Mouse (Mus musculus) forebrain, embryonic 16.5 days (tissue): ENCODE data around the gene Gm9747. TPM values are rescaled to one million over a fixed set of nuclear protein-coding genes. Genes with fewer than 3 reads are reported as not detected.

Experiments used
- ATAC-seq: fragments of 200-750 bp; cut with Nextera tagmentation; 2 replicates; pipeline ENCODE4 v1.8.0; 2017; ENCODE audit warnings: mild to moderate bottlenecking, moderate library complexity
- H3K27ac ChIP-seq: fragments of 300-500 bp; sonication (generic); 2 replicates; pipeline ENCODE4 v1.5.1; 2014; ENCODE audit warnings: low read length, control low read depth
- H3K27me3 ChIP-seq: fragments of 300-500 bp; sonication (generic); replicated peaks from 2 replicates; pipeline ENCODE4 v1.6.1; 2014; ENCODE audit warnings: low read length; ENCODE audit not compliant: control insufficient read depth, insufficient read depth
- H3K36me3 ChIP-seq: fragments of 300-500 bp; sonication (generic); 2 replicates; pipeline ENCODE4 v1.6.1; 2014; ENCODE audit not compliant: control insufficient read depth, insufficient read depth
- H3K4me1 ChIP-seq: fragments of 300-500 bp; sonication (generic); replicated peaks from 2 replicates; pipeline ENCODE4 v1.6.1; 2014; ENCODE audit warnings: low read length; ENCODE audit not compliant: control insufficient read depth, insufficient read depth
- H3K4me2 ChIP-seq: fragments of 300-500 bp; sonication (generic); 2 replicates; pipeline ENCODE4 v1.6.1; 2014; ENCODE audit warnings: mild to moderate bottlenecking, low read length, control low read depth
- H3K4me3 ChIP-seq: fragments of 300-500 bp; sonication (generic); replicated peaks from 2 replicates; pipeline ENCODE4 v1.5.1; 2014; ENCODE audit warnings: mild to moderate bottlenecking, low read length, control low read depth
- H3K9ac ChIP-seq: fragments of 300-500 bp; sonication (generic); replicated peaks from 2 replicates; pipeline ENCODE4 v1.6.1; 2014; ENCODE audit warnings: low read depth, low read length, control low read depth
- H3K9me3 ChIP-seq: fragments of 300-500 bp; sonication (generic); 2 replicates; pipeline ENCODE4 v1.6.1; 2016; ENCODE audit warnings: low read length; ENCODE audit not compliant: control insufficient read depth
- WGBS: fragments of 180-500 bp; shearing (Covaris S2); extraction: QIAGEN DNeasy Blood & Tissue Kit; methylation state at CpG from one replicate; pipeline ENCODE4 v1.1.7; 2014; 5-methylcytosine and 5-hydroxymethylcytosine counted together
- polyA plus RNA-seq: library from polyadenylated mRNA; unstranded; fragments of >200 nt; fragmentation: Nextera tagmentation; extraction: Ambion mirVana; gene quantifications from 2 replicates; pipeline ENCODE4 v1.2.1, GENCODE M21; 2015

The Gm9747 gene
- polyA plus RNA-seq, 1 experiment from 2014 or later: 30.1 TPM

DNA sequence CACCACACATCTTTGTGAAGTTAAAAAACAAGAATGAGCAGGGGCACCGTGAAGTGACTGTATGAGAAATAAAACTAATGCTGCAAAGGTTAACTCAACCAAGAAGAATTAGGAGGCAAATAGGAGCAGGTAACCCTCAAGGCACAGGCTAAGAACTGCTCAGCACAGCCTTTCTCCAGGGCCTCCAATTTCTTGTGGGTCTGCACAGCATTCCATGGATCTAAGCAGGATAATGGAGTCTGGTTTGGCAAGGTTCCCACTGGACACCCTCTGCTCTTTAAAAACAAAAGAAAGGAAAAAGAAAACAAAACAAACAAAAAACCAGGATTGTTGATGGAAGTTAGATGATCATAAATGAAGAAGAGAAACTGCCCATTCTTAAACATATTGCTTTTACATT is 11.4 kb upstream of the Gm9747 start:
- no peak for ATAC-seq

DNA sequence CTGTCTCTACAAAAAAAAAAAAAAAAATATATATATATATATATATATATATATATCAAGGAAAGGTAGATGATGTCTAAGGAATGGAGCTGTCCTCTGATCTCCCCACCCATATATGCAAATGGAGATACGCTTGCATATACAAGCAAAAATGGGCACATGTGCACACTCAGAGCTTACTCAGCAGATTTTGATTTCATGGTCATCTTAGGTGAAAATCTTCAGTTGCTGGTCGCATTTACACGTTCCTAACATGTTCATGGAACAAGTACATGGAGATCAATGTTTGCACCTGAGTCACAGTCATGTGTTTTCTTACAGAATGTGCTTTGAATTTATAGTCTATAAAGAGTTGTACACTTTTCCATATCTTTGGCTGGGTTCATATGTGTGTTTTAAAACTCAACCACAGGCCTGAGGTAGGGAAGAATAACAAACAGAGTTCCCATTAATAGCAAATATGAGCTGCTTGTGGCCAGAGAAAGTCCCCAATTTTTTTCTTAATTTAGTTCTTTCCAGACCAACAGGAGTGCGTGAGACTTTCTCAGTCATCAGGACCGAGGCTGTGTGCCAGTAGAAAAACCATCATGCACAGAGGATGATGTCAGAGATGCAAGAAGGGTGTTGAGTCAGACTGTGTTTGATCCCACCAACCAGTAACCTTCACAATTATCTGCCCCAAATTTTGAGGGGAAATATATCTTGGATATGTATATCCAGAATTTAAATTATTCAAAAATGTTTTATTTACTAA is 9.7 kb upstream of the Gm9747 start:
- Histone ChIP-seq H3K27ac (no peak overlapping the region), H3K4me3 (no peak overlapping the region), H3K4me1 (peaks cover 4% of the 10 kb centered on the region; the same call in 1 of the 2 replicates), H3K27me3 (no peaks in the 10 kb centered on the region), H3K36me3 (no peaks in the 10 kb centered on the region), H3K9me3 (no peaks in the 10 kb centered on the region), H3K9ac (no peak overlapping the region), H3K4me2 (no peak overlapping the region)
- ATAC-seq: no peak
- WGBS: 90% methylated on average over 5 of the region's 5 CpGs

More for the DNA sequence above, 11.4 kb upstream of the Gm9747 start:
- Histone ChIP-seq H3K4me2 (no peak overlapping the region), H3K36me3 (no peaks in the 10 kb centered on the region), H3K9ac (no peak overlapping the region), H3K9me3 (no peaks in the 10 kb centered on the region), H3K27ac (no peak overlapping the region), H3K4me3 (no peak overlapping the region), H3K4me1 (peaks cover 4% of the 10 kb centered on the region; the same call in 1 of the 2 replicates), H3K27me3 (no peaks in the 10 kb centered on the region)
- WGBS: 38% methylated on average over 1 of the region's 1 CpGs

DNA sequence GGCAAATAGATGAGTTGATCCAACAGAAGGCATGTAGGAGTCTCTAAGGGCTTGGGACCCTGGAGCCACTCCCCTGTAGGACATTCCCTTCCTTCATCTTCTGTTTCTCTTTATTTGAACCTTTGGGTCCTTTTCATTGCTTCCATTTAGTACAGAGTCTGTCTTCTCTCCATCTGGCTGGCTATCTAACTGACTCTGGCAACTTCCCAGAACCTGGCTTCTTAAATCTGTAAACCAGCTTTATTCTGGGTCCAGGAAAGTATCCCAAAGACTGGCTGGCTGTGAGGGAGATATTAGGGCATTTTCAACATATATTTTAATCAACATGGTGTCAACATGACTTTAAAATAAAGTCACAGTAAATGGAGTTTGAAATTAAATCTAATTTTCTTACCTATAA is 4.1 kb upstream of the Gm9747 start:
- Histone ChIP-seq H3K27me3 (no peaks in the 10 kb centered on the region), H3K4me2 (no peak overlapping the region), H3K4me1 (no peaks in the 10 kb centered on the region), H3K27ac (no peak overlapping the region), H3K36me3 (0 out of 2 replicates have a peak, but pooled peaks cover 3% of the 10 kb centered on the region), H3K9me3 (no peaks in the 10 kb centered on the region), H3K4me3 (no peak overlapping the region), H3K9ac (no peak overlapping the region)
- ATAC-seq: no peak

DNA sequence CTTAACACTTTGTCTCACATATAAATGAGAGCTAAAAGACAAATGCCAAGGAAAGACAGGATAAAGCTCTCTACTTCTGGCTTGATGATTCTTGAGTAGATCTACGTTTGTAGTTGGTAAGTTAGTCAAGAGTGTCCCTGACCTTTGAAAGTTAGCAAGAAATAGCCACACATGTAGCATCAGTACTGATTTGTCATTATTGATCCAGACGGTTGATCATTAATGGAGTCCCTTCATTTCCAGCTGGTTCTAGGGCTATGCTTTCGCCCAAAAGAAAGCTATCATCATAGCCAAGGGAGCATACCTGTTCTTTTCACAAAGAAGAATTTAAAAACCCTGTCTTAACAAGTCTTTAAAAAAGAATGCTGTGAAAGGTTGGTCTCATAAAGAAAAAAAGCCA is 1.7 kb downstream of the Gm9747 start:
- no peak for ATAC-seq
- 95% methylated on average over 3 of the region's 3 CpGs for WGBS
- no peaks in the 10 kb centered on the region for H3K4me1 ChIP-seq

DNA sequence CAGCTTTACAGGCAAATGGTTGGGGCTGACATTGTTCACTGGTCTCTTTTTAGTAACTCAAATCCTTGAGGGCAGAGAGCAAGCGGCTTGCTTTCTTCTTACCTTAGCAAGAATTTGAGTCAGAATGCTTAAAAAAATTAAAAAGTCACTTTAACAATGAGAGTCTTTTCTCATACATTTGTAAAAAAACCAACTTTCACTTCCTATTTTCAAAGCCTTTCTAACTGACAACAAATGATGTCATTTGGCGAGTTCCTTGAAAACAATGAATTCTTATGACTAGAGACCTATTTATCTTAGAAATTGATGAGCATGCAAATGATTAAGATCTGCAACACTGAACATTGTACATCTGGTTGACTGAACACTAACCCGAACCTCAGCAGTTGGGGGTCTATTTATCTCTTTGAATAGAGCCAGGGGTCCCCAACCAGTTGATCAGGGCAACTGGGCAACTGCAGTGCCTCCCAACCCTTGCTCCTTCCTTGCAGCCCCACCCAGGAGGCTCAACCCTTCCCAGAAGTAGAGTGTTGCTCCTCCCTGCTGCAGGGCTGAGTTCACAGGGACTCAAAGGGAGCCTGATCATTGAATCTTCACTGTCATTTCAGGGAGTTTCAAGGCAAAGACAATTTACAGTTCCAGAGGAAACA is 2.7 kb downstream of the Gm9747 start:
- no peak overlapping the region for H3K4me3 ChIP-seq
- H3K27me3 ChIP-seq: no peaks in the 10 kb centered on the region
- H3K9ac ChIP-seq: no peak overlapping the region
- H3K4me2 ChIP-seq: no peak overlapping the region
- no peak for ATAC-seq
- WGBS: 58% methylated on average over 3 of the region's 3 CpGs
- peaks cover 11% of the 10 kb centered on the region for H3K36me3 ChIP-seq
- H3K27ac ChIP-seq: no peak overlapping the region
- no peaks in the 10 kb centered on the region for H3K4me1 ChIP-seq
- no peaks in the 10 kb centered on the region for H3K9me3 ChIP-seq

More for the DNA sequence above, 1.7 kb downstream of the Gm9747 start:
- Histone ChIP-seq H3K9me3 (no peaks in the 10 kb centered on the region), H3K27ac (no peak overlapping the region), H3K4me3 (no peak overlapping the region), H3K27me3 (no peaks in the 10 kb centered on the region), H3K36me3 (peaks cover 11% of the 10 kb centered on the region), H3K9ac (no peak overlapping the region), H3K4me2 (no peak overlapping the region)

DNA sequence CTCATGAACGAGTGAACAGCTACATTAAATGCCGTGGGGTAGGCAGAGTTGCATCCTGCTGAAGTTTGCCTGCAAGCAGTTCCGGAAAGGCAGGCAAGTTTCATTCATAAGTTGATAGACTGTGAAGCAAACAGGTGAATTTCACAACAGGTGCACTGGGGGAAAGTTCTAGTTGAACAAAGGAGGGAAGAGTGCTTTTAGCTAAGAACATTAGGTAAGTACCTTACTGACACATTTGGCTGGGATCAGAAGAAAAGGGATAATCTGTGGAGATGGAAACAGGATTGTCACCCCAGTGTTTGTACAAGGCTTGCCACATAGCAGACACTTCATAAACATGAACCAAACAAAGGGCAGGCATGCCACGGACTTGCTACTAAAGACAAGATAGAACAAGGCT is 5.3 kb downstream of the Gm9747 start:
- no peaks in the 10 kb centered on the region for H3K4me1 ChIP-seq
- ATAC-seq: no peak
- H3K36me3 ChIP-seq: peaks cover 11% of the 10 kb centered on the region
- no peak overlapping the region for H3K4me3 ChIP-seq
- H3K4me2 ChIP-seq: no peak overlapping the region
- H3K27ac ChIP-seq: no peak overlapping the region
- no peaks in the 10 kb centered on the region for H3K9me3 ChIP-seq
- H3K9ac ChIP-seq: no peak overlapping the region
- WGBS: 79% methylated on average over 4 of the region's 4 CpGs
- H3K27me3 ChIP-seq: no peaks in the 10 kb centered on the region

DNA sequence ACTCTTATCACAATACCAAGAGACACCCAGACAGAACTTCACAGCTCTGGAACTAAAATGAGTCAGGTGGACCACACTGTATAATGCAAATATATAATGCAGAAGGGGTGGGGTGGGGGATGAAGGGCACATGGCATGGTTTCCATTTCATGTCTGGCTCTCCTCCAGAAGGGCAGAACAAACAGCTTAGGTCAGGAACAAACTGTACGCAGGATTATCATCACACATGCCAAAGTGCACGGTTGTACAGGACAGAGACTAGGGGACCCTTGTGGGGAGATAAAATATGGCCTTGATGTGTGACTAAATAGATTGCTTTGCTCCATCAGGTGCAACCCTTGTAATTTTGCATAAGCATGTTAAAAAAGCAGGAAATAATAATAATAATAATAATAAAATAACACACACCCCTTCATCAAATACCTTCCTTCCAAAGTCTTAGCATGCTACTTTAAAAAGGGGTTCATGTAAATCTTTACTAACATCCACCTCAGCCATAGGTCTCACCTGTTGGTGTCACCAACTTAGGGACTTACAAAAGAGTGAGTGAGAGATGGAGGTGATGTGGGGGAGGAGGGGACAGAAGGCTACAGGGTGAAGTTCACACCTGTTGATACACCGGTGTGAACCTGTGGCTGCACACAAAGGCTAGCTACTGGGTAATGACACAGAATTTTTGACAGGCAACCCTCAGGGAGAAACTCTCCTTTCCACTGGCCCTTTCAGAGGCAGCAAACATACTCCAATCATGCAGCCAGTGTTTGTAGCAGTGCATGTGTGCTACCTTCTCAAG is 6.7 kb downstream of the Gm9747 start:
- no peak overlapping the region for H3K4me3 ChIP-seq
- no peak for ATAC-seq

DNA sequence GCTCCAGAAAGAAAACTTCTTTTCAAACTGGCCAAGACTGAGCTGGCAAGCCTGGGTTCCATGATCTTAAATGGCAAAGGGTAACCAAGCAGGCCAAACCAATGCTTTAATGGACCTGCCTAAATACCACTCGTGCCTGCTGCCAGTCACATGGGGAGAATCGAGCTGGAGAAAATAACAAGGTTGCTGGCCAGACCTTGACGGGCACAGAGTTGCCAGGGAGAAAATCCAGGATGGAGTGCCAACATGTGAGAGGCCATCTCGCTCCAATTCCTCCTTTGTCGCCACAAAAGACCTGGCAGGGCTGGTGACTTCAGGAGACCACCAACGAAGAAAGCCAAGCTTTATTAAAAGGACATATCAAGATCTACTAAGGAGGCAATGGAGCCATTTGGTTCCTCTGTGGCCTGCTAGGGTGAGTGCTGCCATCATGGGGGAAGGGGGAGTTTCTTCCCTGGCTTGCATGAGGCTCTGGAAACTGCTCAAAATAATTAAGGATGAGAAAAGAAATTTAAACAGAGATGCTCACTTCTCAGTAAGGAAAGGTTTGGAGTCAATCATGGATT is 10.4 kb downstream of the Gm9747 start:
- H3K9me3 ChIP-seq: no peaks in the 10 kb centered on the region
- H3K27me3 ChIP-seq: no peaks in the 10 kb centered on the region
- H3K4me3 ChIP-seq: no peak overlapping the region
- no peak overlapping the region for H3K27ac ChIP-seq
- ATAC-seq: peak; percentile 84
- no peaks in the 10 kb centered on the region; the same call in 1 of the 2 replicates for H3K4me1 ChIP-seq
- H3K36me3 ChIP-seq: no peaks in the 10 kb centered on the region
- H3K9ac ChIP-seq: no peak overlapping the region
- H3K4me2 ChIP-seq: no peak overlapping the region
- WGBS: 56% methylated on average over 6 of the region's 6 CpGs

More for the DNA sequence above, 6.7 kb downstream of the Gm9747 start:
- Histone ChIP-seq H3K36me3 (peaks cover 5% of the 10 kb centered on the region), H3K4me1 (no peaks in the 10 kb centered on the region; the same call in 1 of the 2 replicates), H3K9ac (no peak overlapping the region), H3K27me3 (no peaks in the 10 kb centered on the region), H3K9me3 (no peaks in the 10 kb centered on the region), H3K27ac (no peak overlapping the region), H3K4me2 (no peak overlapping the region)
- 78% methylated on average over 3 of the region's 3 CpGs for WGBS

DNA sequence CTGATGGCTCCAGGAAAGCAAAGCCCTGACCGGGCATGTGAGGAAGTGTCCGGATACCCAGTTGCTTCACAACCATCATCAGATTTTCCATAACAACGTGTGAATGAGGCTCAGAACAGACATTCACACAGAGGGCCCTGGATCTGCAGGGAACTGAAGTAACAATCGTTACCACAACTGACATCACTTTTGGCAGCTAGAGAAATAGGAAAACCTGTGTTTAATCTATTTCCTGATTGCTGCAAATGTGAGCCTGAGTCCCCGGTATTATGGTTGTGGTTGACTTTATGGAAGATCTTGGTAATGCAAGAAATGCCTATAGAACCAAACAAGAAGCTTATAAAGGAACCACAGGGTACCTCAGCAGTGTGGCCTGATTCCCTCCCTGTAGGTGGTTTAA is 12.1 kb downstream of the Gm9747 start:
- Histone ChIP-seq H3K9ac (no peak overlapping the region), H3K4me3 (no peak overlapping the region), H3K9me3 (no peaks in the 10 kb centered on the region), H3K27ac (no peak overlapping the region), H3K27me3 (no peaks in the 10 kb centered on the region), H3K36me3 (no peaks in the 10 kb centered on the region), H3K4me1 (no peaks in the 10 kb centered on the region; the same call in 1 of the 2 replicates), H3K4me2 (no peak overlapping the region)
- 73% methylated on average over 5 of the region's 5 CpGs for WGBS
- ATAC-seq: no peak
